Mouse (Mus musculus): ENCODE results near the gene Psmg4.

The Psmg4 gene

DNA sequence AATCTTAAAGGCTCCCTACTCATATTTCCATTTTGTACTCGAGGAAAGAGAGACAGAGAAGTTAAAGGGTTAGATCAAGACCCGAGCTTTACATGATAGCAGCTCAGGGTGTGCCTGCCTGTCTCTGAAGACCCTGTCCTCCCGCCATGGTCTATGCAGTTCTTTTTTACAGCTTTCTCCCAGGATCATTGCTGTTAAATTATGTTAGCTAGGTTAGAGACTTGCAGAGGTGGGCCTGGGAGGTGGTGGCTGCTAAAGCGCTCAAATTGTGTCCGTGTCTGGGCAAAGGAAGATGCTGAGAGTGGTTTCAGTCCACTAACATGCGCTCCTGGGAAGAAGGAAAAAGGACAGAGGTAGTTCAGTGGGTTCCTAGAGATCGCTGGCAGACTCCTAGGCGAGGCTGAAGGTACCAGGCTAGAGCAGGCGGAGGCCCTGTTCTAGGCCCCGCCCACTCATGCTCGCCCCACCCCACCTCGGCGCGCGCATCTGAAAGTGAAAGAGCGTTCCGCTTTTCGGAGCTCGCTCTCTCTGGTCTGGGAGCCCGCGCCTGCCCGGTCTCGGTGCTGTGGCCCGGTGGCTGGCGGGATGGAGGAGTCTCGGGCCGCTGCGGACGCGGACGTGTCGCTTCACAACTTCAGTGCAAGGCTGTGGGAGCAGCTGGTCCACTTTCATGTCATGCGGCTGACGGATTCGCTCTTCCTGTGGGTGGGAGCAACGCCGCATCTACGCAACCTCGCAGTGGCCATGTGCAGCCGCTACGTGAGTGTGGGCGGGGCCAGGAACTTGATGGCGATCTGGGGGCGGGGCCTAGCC lies at the start of gene Psmg4:
Psmg4 (plus strand) TSS at position 474 of the 813 bp plus-strand sequence.
- no peak for DNase-seq (ENCODE audit: low read depth, low spot score)

DNA sequence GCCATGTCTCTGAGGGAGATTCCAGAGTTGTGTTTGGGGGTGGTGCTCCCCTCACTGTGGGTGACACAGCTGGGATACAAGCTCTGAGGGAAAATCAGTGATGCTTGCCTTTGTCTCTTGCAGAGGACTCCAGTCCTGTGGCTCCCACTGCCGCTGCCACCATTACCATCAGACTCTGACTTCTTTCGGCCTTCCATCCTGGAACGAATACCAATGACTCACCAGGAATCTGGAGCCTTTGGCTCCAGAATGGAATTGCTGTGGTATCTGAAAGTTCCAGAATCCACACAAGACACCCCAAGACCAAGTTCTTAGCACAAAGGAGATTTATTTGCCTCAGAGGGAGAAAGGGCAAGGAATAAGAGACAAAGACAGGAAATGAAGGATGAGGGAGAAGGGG lies 49.7 kb upstream of the Psmg4 start:
- no peak for DNase-seq (ENCODE audit: low read depth, low spot score)

DNA sequence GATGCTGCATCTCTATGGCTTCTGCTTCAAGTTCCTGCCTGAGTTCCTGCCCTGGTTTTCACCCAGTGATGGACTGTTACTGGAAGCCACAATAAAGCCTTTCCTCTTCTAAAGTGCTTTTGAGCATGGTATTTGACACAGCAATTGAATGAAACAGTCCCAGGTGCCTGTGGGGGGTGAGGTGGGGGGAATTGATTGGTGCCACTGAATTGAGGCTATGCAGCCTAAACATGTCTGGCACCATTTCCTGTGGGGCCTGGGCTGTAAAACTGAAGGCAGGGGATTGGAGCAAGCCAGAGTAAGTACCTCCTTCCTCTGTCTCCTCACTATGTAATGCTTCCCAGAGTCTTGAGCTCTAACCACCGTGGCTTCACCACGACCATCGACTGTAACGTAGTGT lies 48.1 kb upstream of the Psmg4 start:
- no peak for DNase-seq (ENCODE audit: low read depth, low spot score)

DNA sequence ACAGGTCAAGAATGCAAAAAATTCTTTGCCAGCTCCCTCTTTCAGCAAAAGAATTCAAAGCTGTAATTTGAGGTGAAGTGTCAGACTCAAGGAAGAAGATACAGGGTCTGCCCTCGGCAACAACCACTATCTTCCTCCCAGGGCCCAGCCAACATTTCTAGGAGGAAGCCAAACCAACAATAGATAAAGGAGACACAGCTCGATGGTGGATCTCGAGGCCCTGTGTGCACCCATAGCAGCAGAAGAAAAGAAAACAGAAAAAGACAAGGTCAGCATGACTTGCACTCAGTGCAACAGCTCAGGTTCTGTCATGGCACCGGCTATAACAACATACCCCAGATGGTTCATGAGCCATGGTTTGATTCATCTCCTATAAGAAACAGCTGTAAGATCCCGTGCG lies 46.3 kb upstream of the Psmg4 start:
- DNase-seq (ENCODE audit: low read depth, low spot score), result no peak

DNA sequence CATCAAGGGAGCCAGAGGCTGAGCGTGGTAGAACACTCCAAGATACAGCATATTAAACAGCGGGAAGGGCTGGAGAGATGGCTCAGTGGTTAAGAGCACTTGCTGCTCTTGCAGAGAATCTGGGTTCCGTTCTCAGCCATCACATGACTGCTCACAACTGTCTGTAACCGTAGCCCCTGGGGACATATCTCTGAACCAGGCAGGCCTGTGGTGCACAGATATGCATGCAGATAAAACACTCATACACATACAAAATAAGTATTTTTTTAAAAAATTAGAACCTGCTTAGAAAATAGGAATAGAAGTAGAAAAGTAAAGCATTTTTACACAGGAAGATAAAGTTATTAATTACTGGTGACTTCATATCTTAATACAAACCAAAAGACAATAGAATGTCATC lies 43.9 kb upstream of the Psmg4 start:
- DNase-seq (ENCODE audit: low read depth, low spot score), result no peak

DNA sequence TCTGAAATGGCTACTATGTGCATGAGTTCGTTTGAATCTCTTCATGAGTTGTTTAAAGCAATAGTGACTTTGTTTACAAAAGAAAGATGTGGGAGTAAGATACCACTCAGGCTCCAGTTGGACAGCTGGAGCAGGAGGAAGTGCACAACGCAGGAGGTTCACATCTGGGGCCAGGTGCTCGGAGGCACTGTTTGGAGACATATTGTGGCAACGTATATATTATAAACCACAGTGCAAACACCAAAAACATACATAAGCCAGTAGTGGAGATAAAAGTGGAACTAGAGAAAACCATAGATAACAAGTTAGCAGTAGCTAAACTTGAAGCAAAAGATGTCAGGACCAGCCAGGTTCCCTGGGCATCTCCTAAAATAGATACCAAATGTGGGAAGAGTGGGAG lies 43.4 kb upstream of the Psmg4 start:
- no peak for DNase-seq (ENCODE audit: low read depth, low spot score)

DNA sequence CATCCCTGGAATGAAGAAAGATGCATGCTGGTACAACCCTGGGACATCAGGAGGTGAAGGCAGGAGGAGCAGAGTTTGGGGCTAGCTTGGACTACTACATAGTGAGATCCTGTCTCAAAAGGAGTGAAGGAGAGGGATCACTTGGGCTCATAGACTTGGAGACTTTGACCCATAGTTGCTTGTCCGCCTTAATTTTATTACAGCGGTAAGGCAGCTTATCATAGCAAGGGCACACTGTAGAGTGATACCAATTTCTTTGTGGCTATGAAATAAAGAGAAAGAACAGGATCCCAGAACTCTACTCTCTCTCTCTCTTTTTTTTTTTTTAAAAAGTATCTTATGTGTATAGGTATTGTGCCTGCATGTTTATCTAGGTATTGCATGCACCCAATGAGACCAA lies 42.2 kb upstream of the Psmg4 start:
- DNase-seq (ENCODE audit: low read depth, low spot score), result no peak

DNA sequence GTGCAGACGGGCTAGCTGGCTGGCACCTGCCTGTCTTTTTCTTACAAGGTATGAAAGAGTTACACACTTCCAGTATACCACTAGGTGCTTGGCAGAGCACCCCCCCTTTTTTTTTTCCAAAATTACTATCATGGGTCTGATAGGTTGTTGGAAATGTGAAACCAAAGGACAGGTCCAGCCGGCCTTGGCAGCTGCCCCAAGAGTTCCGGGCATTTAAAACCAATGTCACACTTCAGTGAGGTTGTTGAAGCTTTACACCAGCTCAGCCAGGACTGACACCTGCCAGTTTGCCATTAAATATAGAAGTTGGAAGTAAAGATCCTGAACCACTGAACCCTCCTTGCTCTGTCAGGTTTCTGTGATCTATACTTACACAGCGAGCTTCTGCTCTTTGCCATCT lies 37.1 kb upstream of the Psmg4 start:
- DNase-seq (ENCODE audit: low read depth, low spot score), result no peak

DNA sequence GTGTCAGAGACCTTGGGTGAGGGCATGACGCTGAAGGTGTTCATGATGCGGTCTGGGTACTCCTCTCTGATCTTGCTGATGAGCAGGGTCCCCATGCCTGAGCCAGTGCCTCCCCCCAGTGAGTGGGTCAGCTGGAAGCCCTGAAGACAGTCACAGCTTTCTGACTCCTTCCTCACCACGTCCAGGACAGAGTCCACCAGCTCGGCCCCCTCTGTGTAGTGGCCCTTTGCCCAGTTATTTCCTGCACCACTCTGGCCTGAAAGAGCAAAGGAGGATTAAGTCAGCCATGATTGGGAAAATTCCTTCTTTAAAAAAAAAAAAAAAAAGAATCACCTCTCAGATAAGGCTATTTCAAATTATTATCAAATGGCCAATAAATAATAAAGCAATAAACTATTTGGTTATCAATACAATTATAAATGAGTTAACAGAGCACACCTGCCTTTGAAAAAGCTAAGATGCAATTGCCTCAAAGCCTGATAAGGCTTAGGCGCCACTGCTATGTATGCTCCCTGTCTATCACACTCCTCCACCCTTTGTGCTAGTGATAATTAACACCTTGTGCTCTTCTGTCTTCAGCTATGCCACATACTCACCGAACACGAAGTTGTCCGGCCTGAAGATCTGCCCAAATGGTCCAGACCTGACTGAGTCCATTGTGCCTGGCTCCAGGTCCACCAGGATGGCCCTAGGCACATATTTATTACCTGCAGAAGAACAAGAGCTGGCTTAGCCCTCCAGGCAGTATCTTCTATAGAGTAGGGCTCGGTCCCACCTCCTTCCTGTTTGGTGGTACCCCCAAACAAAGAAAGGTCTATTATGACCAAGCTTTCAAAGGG lies 34.3 kb upstream of the Psmg4 start:
- no peak for DNase-seq (ENCODE audit: low read depth, low spot score)

DNA sequence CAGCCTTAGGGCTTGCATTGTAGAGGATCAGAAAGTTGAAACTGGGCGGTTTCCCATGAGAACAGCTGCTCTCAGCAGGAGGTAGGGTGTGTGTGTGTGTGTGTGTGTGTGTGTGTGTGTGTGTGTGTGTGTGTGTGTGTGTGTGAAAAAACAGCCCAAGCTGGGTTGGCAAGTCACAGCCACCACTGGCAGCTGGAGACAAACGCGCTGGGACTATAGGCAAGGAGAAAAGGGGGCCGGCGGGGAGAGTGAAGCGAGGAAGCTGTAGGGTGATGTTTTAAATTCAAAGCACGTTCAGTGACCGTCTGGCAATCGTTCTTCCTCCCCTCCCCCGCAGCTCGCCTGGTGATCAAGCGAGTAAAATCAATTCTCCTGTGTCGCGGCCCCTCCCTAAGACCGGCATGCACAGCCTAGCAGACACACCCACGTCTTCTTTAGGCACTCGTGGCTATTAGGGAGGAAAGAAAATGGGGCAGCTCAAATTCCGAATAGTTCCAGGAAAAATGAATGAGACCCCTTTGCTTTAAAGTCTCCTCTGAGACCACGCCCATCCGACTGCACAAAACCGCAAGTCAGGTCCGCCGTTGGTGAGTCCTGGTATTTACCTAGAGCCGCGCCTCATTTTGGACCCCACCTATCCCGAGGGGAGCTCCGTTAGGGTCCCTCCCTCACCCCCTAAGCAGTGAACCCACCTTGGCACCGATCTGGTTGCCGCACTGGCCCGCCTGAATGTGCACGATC lies 33.1 kb upstream of the Psmg4 start:
- DNase-seq (ENCODE audit: low read depth, low spot score), result peak; percentile 52

DNA sequence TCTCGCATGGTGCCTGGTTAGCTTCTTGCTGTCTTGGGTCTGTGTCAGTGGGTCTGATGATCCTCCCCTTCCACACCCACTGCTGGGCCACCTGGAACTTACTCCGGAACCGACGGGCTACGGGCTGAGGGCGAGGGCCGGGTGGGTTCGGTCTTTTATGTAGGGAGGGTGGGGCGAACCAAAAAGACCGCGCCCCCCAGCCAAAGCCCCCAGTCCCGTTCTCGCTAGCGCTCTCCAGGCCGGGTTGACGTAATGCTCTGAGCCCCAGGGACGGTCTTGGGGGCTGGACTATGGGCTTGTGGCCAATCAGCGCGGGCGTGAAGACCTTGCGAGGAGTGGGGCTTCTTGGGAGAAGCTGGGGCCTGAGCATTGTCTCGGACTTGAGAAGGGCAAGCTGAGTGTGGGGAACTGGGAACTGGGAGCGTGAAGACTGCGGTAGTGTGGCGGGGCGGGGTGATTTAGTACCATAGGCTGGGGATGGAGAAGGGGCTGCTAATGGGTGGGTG lies 32.5 kb upstream of the Psmg4 start, which contains the start of gene Tubb2b:
Tubb2b (minus strand) TSS at position 241 of the 506 bp plus-strand sequence.
- DNase-seq (ENCODE audit: low read depth, low spot score), result peak; percentile 99

DNA sequence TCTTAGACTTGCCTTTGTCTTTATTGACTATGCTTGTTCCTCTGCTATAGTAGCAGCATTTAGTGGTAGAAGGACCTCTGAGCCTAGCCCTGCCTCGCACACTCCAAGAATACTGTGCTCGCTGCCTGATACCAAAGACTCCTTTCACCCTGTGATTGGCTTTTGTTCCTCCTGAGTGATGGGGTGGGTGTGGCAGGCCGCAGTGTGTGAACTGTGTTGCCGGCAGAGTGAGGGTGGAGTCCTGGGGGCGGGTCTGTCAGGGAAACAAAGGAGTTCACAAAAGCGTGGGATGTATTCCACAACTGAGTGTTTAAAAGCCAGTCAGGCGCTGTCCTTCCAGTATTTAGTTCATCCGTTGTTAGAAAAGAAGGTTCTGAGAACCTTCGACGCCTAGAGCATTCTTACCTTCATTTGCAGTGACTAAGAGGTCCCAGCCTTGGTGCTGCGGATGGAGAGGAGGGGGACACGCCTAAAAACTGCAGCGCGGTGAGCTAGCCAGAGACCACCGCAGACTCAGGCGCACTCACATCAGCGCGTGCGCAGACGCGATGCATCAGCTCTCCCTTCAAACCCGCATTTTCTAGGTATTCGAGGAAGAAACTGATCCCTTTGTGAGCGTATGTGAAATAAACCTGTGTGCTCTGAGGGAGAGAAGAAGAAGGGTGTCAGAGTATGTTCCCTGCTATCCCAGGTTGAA lies 31.6 kb upstream of the Psmg4 start:
- DNase-seq (ENCODE audit: low read depth, low spot score), result peak; percentile 88

DNA sequence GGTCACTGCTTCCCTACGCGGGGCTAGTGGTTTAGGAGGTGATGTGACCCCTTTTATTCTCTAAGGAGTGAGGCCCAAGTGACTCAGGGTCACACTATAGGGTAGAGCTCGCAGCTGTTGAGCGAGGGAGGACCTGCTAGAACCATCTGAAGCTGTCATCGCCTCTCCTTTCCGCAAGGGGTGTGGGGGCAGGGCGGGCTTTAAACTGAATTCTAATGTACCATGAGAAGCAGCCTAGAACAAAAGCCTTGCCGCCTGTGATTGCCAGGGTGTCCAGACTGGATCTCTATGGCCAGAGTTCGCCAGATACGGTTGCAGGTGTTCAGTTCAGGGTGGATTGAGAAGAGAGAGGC lies 31.1 kb upstream of the Psmg4 start:
- peak; percentile 78 for DNase-seq (ENCODE audit: low read depth, low spot score)

DNA sequence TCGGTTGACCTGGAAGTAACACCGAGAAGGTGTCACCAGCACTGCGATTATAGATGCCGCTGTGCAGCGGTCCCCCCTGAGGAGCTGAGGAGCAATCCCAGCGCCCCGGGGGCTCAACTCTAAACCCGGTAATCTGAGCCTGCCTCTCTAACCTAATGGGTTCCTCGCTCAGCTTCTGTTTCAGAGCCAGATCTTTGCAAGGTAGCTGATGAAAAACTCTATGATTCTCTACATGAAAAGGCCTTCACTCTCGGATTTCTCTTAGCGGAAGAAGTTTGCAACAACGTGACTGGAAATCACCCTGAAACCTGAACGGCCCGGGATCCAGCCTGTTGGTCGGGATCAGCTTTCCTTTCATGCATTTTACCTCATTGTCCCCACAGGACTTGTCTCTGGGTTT lies 30.5 kb upstream of the Psmg4 start:
- DNase-seq (ENCODE audit: low read depth, low spot score), result peak; percentile 46

DNA sequence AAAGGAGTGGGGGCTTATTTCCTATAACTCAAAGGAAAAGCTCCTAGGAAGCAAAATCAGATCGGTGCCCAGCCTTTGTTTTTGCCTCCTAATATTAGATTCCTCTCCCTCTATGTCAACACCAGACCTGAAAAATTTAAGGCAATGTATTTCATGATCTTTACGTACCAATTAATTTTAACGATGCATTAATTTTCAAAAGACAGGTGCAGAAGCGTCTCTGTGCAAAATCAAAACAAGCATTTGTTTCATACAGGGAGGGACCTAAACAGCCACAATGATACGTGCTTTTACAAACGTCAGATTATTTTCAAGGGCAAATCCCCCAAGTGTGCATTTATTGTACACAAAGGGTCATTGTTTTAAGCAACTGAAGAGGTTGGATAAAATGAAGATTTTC lies 29.9 kb upstream of the Psmg4 start:
- DNase-seq (ENCODE audit: low read depth, low spot score), result no peak

DNA sequence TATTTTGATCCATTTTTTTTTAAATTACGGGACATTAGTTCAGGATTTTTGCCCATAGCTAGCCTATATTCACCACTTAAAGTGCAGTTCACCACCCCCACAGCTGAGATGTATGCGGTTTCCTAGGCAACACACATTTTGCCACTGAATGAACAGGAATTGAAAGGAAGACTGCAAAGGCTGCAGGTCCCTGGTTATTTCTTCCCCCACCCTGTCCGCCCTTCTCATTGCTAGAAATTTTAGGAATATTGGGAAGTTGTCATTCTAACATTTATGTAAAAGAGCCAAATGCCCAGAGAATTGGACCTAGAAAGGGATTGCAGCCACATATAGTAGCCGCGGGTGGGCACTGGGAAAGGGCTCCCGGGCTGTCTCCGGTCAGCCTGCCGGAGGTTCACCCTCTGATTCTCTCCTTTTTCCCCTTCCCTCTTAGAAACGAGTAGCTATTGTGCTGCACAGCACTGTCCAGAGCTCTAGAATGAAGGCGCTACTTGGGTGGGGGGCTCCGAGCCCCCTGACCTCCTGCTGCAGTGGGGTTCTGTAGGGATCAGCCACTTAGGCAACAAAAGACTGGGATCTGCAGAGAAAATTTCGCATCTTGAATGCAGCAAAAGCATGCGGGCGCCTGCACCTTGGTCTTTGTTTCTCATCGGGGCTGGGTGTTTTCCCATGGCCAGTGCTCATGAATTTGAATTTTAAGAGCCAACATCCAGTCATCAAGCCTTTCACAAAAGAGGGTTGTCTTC lies 29.3 kb upstream of the Psmg4 start:
- DNase-seq (ENCODE audit: low read depth, low spot score), result peak; percentile 74

DNA sequence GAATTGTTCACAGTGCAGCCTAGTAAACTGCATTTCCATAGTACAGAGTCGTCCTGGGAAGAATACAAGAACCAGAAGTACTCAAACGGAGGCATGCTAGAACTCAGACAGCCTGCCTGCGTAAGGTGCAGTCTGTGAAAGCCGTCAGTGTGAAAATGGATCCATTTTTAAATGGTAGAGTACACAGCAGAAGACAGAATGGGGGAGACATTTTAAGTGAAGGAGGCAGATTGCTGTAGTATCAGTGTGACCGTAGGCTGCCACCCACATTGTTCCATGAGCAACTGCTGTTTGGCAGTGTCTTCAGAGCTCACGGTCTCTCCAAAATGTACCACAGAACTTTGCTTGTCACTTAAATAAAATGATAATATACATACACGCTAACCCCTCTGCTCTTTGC lies 28.5 kb upstream of the Psmg4 start:
- peak; percentile 26 for DNase-seq (ENCODE audit: low read depth, low spot score)

DNA sequence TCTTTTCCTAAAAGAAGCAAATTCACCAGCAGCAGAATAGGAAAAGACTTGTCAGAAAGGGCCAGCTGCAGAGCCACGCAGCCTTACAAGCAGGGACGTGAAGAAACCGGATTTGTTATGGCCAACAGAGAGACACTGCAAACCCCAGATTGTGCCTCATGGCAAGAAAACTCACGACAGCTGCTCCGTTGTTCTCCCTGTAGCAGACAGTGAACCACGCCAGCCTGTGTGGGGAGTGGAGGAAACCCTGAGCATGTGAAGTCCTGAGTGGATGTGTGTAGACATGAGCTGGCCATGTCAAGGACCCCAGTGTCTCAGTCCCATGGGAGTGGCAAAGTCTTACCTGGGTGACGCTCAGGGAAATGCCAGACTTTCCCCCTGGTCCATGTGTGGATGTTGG lies 26.2 kb upstream of the Psmg4 start:
- DNase-seq (ENCODE audit: low read depth, low spot score), result peak; percentile 64

DNA sequence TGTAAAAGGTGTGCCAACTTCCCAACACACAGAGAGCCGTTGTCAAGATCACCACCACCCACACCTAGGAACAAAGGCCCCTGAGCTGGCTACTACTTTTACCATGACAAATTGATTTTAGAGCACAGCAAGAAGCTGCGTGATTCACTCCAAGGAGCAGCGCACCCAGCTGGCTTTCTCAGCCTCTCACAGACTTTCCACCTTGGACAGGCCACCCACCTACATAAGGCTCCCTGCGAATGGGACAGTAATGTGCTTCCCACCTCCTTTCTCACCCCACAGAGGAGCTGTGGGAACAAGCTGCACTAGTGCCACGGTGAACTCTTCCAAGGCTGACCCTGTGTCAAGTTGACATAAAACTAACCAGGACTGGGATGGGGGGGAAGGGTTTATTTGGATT lies 19.4 kb upstream of the Psmg4 start:
- no peak for DNase-seq (ENCODE audit: low read depth, low spot score)

DNA sequence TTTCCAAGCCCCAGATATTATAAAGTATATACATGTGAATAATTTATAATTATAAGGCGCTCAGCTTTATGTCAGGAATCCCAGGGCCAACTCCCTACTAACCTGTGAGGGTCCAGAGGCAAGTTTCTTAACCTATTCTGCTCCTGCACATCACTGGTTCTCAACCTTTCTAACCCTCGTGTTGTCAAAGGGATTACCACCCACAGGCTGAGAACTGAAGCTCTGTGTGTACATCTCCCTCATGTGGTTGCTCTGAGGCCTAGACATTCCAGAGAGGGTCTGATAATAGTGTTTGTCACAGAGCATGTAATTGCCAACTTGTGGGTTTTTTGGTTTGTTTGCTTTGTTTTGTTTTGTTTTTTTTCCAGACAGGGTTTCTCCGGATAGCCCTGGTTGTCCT lies 15.8 kb upstream of the Psmg4 start:
- no peak for DNase-seq (ENCODE audit: low read depth, low spot score)

DNA sequence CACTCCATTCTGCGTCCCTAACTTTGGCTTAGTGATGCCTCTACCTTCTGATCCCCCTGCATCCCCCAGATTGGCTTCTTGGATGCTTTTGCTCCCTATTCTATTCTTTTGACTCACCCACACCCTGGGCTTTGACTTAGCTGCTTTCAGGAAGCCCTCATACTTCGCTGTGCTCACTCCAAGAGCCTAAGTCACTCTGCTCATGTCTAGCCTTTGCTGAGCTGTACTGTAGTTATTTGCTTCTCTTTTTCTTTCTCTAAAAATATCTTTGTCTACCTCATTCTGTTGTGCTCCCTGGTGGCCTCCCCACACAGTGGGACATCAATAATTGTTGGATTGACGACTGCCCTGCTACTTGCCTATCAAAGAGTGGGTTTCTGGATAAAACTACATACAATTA lies 14.6 kb upstream of the Psmg4 start:
- DNase-seq (ENCODE audit: low read depth, low spot score), result no peak

All from brain, embryonic 18.5 days (tissue).